Mouse (Mus musculus) lung, postnatal 0 days (tissue): ENCODE measurements at regions not wholly inside any gene's neighbourhood (a gene's known extent, or its start where the extent isn't known, plus 50 kb on each side); places are given as distances from the start of the nearest gene placed in this dataset.

Experiments
- CTCF ChIP-seq: IDR thresholded peaks from 2 replicates; pipeline ENCODE4 v1.5.1; 2016; ENCODE audit warnings: antibody characterized with exemption, mild to moderate bottlenecking
- EP300 ChIP-seq: IDR thresholded peaks from 2 replicates; pipeline ENCODE4 v1.6.1; 2016; ENCODE audit warnings: antibody characterized with exemption, mild to moderate bottlenecking, control low read depth

DNA sequence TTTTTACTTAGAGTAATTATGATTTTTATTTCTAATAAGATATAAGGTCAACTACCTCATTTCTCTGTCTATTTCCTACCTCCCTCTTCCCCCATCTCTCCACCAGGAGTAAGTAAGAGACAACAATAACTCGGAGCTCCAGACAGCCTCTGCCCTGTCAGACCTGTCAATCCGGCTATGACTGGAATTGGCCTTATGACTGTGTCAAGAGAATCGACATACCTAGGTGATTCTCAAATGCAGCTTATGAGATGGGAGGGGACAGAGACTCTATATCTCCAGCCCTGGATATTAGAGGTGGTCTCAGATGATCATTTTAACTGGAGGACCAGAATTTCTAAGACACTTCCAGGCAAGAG, 216.3 kb upstream of the Ankrd55 start:
- TF ChIP-seq EP300 (no peak), CTCF (no peak)
